ENCODE assay signal across 14 mouse cellular contexts in the genomic region with DNA sequence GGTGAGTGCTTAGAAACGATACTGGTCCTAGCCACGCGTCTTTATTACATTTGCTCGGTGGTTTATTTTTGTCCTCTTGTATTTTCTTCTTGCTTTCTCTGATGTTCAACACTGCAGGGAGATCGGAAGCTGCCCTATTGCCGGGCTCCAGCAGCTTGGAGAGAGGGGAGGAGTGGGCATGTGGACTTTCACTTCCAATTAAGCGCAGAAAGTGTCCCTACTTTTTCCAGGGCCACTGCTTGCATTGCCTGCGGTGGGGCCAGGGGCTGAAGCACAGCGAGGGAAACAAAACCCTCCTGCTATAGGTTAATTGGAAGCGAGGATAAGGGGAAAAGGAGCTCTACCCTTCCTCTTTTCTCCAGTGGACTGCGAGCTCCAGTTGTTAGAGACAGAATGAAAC.
A peak's percentile ranks its signal among the peaks of the same experiment; 100 is the strongest.
DNase-seq lines count a peak whose midpoint lies in the region; ATAC-seq lines count a peak whose summit lies in the region.
"Had no signal": no experiment of that assay in that cellular context is flagged by ENCODE, and none has a peak within 500 bp of the region (broad histone marks: within the 10 kb centered on the region; RNA-seq: fewer than 3 reads in every experiment).

No protein-coding gene starts in this region.

- no peak overlapping the region for H3K9ac ChIP-seq in hindbrain, embryonic 16.5 days (ENCODE audit: low read depth, low read length)
- H3K9ac ChIP-seq in hindbrain, embryonic 13.5 days, result no peak overlapping the region
- H3K9ac ChIP-seq: heart, embryonic 13.5 days; lung, embryonic 14.5 days had no signal

- 63% methylated on average over 11 of the region's 11 CpGs for WGBS in hindbrain, embryonic 16.5 days
- WGBS in hindbrain, embryonic 13.5 days, result 69% methylated on average over 11 of the region's 11 CpGs
- 61% methylated on average over 11 of the region's 11 CpGs for WGBS in limb, embryonic 10.5 days

- 0 out of 2 replicates have a peak, but pooled peaks have one; percentile 14 for ATAC-seq in hindbrain, embryonic 16.5 days
- no peak for ATAC-seq in hindbrain, embryonic 13.5 days (ENCODE audit: low FRiP score)

- no peak overlapping the region for H3K4me3 ChIP-seq in hindbrain, embryonic 16.5 days (ENCODE audit: low read length)
- no peak overlapping the region for H3K4me3 ChIP-seq in hindbrain, embryonic 13.5 days
- H3K4me3 ChIP-seq in limb, embryonic 10.5 days, result no peak overlapping the region; the same call in 1 of the 2 replicates
- H3K4me3 ChIP-seq: heart, embryonic 13.5 days had no signal

- H3K27me3 ChIP-seq in hindbrain, embryonic 16.5 days (replicated peaks; ENCODE audit: control insufficient read depth, insufficient read depth, low read length), result no peaks in the 10 kb centered on the region
- no peaks in the 10 kb centered on the region for H3K27me3 ChIP-seq in hindbrain, embryonic 13.5 days
- H3K27me3 ChIP-seq in limb, embryonic 10.5 days (ENCODE audit: low read depth, poor library complexity, severe bottlenecking), result no peaks in the 10 kb centered on the region
- H3K27me3 ChIP-seq: heart, embryonic 13.5 days had no signal

- H3K9me3 ChIP-seq in hindbrain, embryonic 16.5 days (ENCODE audit: control insufficient read depth, low read length), result no peaks in the 10 kb centered on the region
- no peaks in the 10 kb centered on the region for H3K9me3 ChIP-seq in hindbrain, embryonic 13.5 days
- no peaks in the 10 kb centered on the region for H3K9me3 ChIP-seq in limb, embryonic 10.5 days (replicated peaks)
- H3K9me3 ChIP-seq: heart, embryonic 13.5 days had no signal

- peak overlapping the region; percentile 34 for H3K4me2 ChIP-seq in hindbrain, embryonic 16.5 days (ENCODE audit: low read length)
- no peak overlapping the region for H3K4me2 ChIP-seq in hindbrain, embryonic 13.5 days
- H3K4me2 ChIP-seq: heart, embryonic 13.5 days; lung, embryonic 14.5 days had no signal

- H3K4me1 ChIP-seq in hindbrain, embryonic 16.5 days (ENCODE audit: control insufficient read depth, insufficient read depth, low read depth, low read length), result no peaks in the 10 kb centered on the region
- no peaks in the 10 kb centered on the region for H3K4me1 ChIP-seq in hindbrain, embryonic 13.5 days (replicated peaks)
- peaks cover 11% of the 10 kb centered on the region; the same call in 1 of the 2 replicates for H3K4me1 ChIP-seq in limb, embryonic 10.5 days

- DNase-seq in right cerebral cortex, postnatal 25 days, result peak; percentile 25
- DNase-seq in right cerebral cortex, postnatal 36 days (ENCODE audit: low spot score in 2 of 2), result no peak
- peak; percentile 36 for DNase-seq in limb, embryonic 10.5 days (ENCODE audit: low spot score)
- DNase-seq in liver, result no peak
- no peak for DNase-seq in cerebellum, postnatal 36 days
- no peak for DNase-seq in frontal cortex, postnatal 10 days (ENCODE audit: low spot score in 2 of 2)
- DNase-seq: adrenal gland, postnatal 10 days; cerebellum, adult 9-10 months; kidney, adult 11 months; lung, embryonic 14.5 days; thymus, postnatal 4 days had no signal

- H3K27ac ChIP-seq in hindbrain, embryonic 16.5 days (ENCODE audit: low read depth, low read length), result no peak overlapping the region
- no peak overlapping the region for H3K27ac ChIP-seq in hindbrain, embryonic 13.5 days
- 0 out of 2 replicates have a peak overlapping the region, but pooled peaks have one; percentile 28 for H3K27ac ChIP-seq in limb, embryonic 10.5 days
- H3K27ac ChIP-seq: heart, embryonic 13.5 days had no signal

- no peaks in the 10 kb centered on the region for H3K36me3 ChIP-seq in hindbrain, embryonic 16.5 days (ENCODE audit: control insufficient read depth, insufficient read depth, low read length)
- H3K36me3 ChIP-seq in hindbrain, embryonic 13.5 days, result no peaks in the 10 kb centered on the region
- H3K36me3 ChIP-seq in limb, embryonic 10.5 days, result no peaks in the 10 kb centered on the region
- H3K36me3 ChIP-seq: heart, embryonic 13.5 days had no signal

Comparison
In these comparisons a context has a peak if more than half of its experiments do, and no peak if none do; other contexts are left out.
1. DNase-seq: peak in right cerebral cortex, postnatal 25 days (single experiment) and limb, embryonic 10.5 days (single experiment); none in right cerebral cortex, postnatal 36 days (0 of 2), liver (single experiment), cerebellum, postnatal 36 days (0 of 2) and frontal cortex, postnatal 10 days (0 of 2).